Mouse (Mus musculus) cerebellum, postnatal 25 days (tissue): Measurements from ENCODE around the gene Twf2.

Source experiments
- DNase-seq, 2 experiments: peaks; one replicate each; pipeline ENCODE4 v3.0.0; 2021; ENCODE audit warnings: mixed read lengths in 2 of 2

Twf2 gene

GRCm38 (mm10) chr9:106179964-106180363 is 22.9 kb upstream of the Twf2 start:
- DNase-seq = no peak

GRCm38 (mm10) chr9:106182146-106182545 is 20.8 kb upstream of the Twf2 start:
- DNase-seq = no peak

- no peak for DNase-seq
These were observed 18.9 kb upstream of the Twf2 start for GRCm38 (mm10) chr9:106183996-106184395.

GRCm38 (mm10) chr9:106191355-106191754 is 11.6 kb upstream of the Twf2 start:
- no peak for DNase-seq

GRCm38 (mm10) chr9:106192024-106192423 is 10.9 kb upstream of the Twf2 start:
- DNase-seq = no peak

GRCm38 (mm10) chr9:106192998-106193397 is 9.9 kb upstream of the Twf2 start:
- DNase-seq = no peak

- DNase-seq = peak; percentile 76 to 79
These were observed 8.7 kb upstream of the Twf2 start for GRCm38 (mm10) chr9:106193930-106194807.

GRCm38 (mm10) chr9:106195693-106196092 is 7.2 kb upstream of the Twf2 start:
- peak; percentile 78 to 84 for DNase-seq

GRCm38 (mm10) chr9:106197081-106197713 is 5.7 kb upstream of the Twf2 start:
- no peak for DNase-seq

- DNase-seq = no peak
These were observed 5.2 kb upstream of the Twf2 start for GRCm38 (mm10) chr9:106197732-106198131.

- DNase-seq = peak; percentile 61 to 74
These were observed 3.9 kb upstream of the Twf2 start for GRCm38 (mm10) chr9:106198962-106199458.

GRCm38 (mm10) chr9:106199535-106200272 is 3.2 kb upstream of the Twf2 start, which contains the start of gene Ppm1m:
TSS of gene Ppm1m (minus strand) at chr9:106199746.
- no peak for DNase-seq

- DNase-seq = no peak
These were observed 1.0 kb upstream of the Twf2 start for GRCm38 (mm10) chr9:106201895-106202294.

- DNase-seq = peak; percentile 80 to 84
These were observed 1.3 kb downstream of the Twf2 start for GRCm38 (mm10) chr9:106203990-106204851.

GRCm38 (mm10) chr9:106205713-106206290 is 2.9 kb downstream of the Twf2 start:
- DNase-seq = no peak

- no peak for DNase-seq
These were observed 3.6 kb downstream of the Twf2 start for GRCm38 (mm10) chr9:106206515-106206914.

GRCm38 (mm10) chr9:106208181-106208580 is 5.3 kb downstream of the Twf2 start:
- DNase-seq = no peak

- DNase-seq = no peak
These were observed 7.0 kb downstream of the Twf2 start for GRCm38 (mm10) chr9:106209954-106210353.

GRCm38 (mm10) chr9:106210853-106211609 is 8.1 kb downstream of the Twf2 start:
- no peak for DNase-seq

GRCm38 (mm10) chr9:106211680-106212593 is 9.0 kb downstream of the Twf2 start:
- DNase-seq = peak; percentile 92 to 94
